Mouse (Mus musculus) stomach, embryonic 16.5 days (tissue): ENCODE results near the gene Snn. TPM values are rescaled to one million over a fixed set of nuclear protein-coding genes. Genes with fewer than 3 reads are reported as not detected.

Experiments used
- ATAC-seq: fragments of 200-750 bp; cut with Nextera tagmentation; 2 replicates; pipeline ENCODE4 v1.8.0; 2017; ENCODE audit warnings: moderate number of reproducible peaks, moderate TSS enrichment; ENCODE audit not compliant: insufficient read depth, low FRiP score
- H3K27ac ChIP-seq: fragments of 300-500 bp; sonication (generic); 2 replicates; pipeline ENCODE4 v1.5.1; 2014; ENCODE audit warnings: low read length
- H3K27me3 ChIP-seq: fragments of 300-500 bp; sonication (generic); 2 replicates; pipeline ENCODE4 v1.6.1; 2014; ENCODE audit warnings: low read length, control low read depth, mixed read lengths; ENCODE audit not compliant: control insufficient read depth, insufficient read depth
- H3K36me3 ChIP-seq: fragments of 300-500 bp; sonication (generic); 2 replicates; pipeline ENCODE4 v1.6.1; 2014; ENCODE audit warnings: low read length; ENCODE audit not compliant: control insufficient read depth, insufficient read depth
- H3K4me1 ChIP-seq: fragments of 300-500 bp; sonication (generic); 2 replicates; pipeline ENCODE4 v1.6.1; 2014; ENCODE audit warnings: low read length, control low read depth, mixed read lengths; ENCODE audit not compliant: control insufficient read depth, insufficient read depth
- H3K4me2 ChIP-seq: fragments of 300-500 bp; sonication (generic); 2 replicates; pipeline ENCODE4 v1.6.1; 2014; ENCODE audit warnings: low read depth, low read length, mixed read lengths
- H3K4me3 ChIP-seq: fragments of 300-500 bp; sonication (generic); replicated peaks from 2 replicates; pipeline ENCODE4 v1.5.1; 2014; ENCODE audit warnings: mild to moderate bottlenecking, low read length
- H3K9ac ChIP-seq: fragments of 300-500 bp; sonication (generic); 2 replicates; pipeline ENCODE4 v1.6.1; 2014; ENCODE audit warnings: low read length
- H3K9me3 ChIP-seq: fragments of 300-500 bp; sonication (generic); replicated peaks from 2 replicates; pipeline ENCODE4 v1.6.1; 2016; ENCODE audit warnings: low read length, control low read depth; ENCODE audit not compliant: control insufficient read depth
- WGBS: fragments of 180-500 bp; shearing (Covaris S2); extraction: QIAGEN DNeasy Blood & Tissue Kit; methylation state at CpG from one replicate; pipeline ENCODE4 v1.1.7; 2014; 5-methylcytosine and 5-hydroxymethylcytosine counted together
- polyA plus RNA-seq: library from polyadenylated mRNA; unstranded; fragments of >200 nt; fragmentation: Nextera tagmentation; extraction: Ambion mirVana; gene quantifications from 2 replicates; pipeline ENCODE4 v1.2.1, GENCODE M21; 2015

Gene Snn
- polyA plus RNA-seq, 1 experiment from 2014 or later, result 23.6 TPM

GRCm38 (mm10) chr16:11086856-11087588 is 26.3 kb downstream of the Snn start:
- H3K27ac ChIP-seq, result no peak overlapping the region
- WGBS, result 89% methylated on average over 5 of the region's 5 CpGs

DNA sequence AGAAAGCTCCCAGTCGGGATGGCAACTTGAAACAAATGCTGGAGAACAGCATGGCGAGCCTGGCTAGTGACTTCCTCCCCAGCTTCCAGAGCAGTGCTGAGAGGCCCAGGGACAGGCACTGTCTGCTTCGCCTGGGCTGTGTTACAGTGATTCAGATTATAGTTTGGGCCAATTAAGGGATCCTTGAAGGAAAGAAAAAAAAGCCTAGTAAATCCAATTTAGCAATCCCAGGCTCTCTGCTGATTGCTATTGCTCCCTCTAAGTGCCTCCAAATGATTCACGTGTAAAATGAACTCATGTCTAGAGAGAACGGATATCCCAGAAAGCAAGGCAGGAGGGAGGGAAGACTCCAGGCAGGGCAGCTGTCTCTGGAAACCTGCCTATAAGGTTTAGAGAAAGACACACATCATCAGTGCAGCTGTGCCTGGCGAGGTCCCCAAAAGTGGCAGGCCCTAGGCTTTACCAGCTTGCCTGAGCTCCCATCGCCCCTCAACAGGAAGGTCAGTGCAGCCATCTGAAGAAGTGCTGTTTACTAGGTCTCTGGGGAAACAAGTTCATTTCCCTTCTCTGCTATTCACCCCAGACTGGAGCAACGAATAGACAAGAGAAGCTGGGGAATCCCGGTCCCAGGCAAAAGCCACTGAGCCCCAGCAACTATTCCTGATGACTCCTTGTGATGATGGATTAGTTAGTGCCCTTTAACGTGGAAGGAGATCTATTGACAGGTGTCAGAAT is 30.3 kb downstream of the Snn start:
- Histone ChIP-seq H3K4me3 (no peak overlapping the region), H3K36me3 (peaks cover 24% of the 10 kb centered on the region; the same call in 1 of the 2 replicates), H3K27ac (no peak overlapping the region), H3K9me3 (no peaks in the 10 kb centered on the region), H3K9ac (no peak overlapping the region), H3K4me2 (no peak overlapping the region), H3K4me1 (no peaks in the 10 kb centered on the region), H3K27me3 (no peaks in the 10 kb centered on the region)
- WGBS, result 83% methylated on average over 10 of the region's 10 CpGs
- no peak for ATAC-seq

More at GRCm38 (mm10) chr16:11086856-11087588, 26.3 kb downstream of the Snn start:
- no peak overlapping the region for H3K4me3 ChIP-seq
- H3K4me1 ChIP-seq, result no peaks in the 10 kb centered on the region
- no peaks in the 10 kb centered on the region for H3K9me3 ChIP-seq
- H3K9ac ChIP-seq, result no peak overlapping the region
- no peaks in the 10 kb centered on the region for H3K27me3 ChIP-seq
- H3K36me3 ChIP-seq, result peaks cover 35% of the 10 kb centered on the region
- no peak for ATAC-seq
- no peak overlapping the region for H3K4me2 ChIP-seq

- 70% methylated on average over 4 of the region's 4 CpGs for WGBS
- Histone ChIP-seq H3K4me1 (no peaks in the 10 kb centered on the region), H3K9me3 (no peaks in the 10 kb centered on the region), H3K4me2 (no peak overlapping the region), H3K27ac (no peak overlapping the region), H3K27me3 (no peaks in the 10 kb centered on the region), H3K4me3 (no peak overlapping the region), H3K9ac (no peak overlapping the region), H3K36me3 (peaks cover 24% of the 10 kb centered on the region; the same call in 1 of the 2 replicates)
- ATAC-seq, result no peak
These were observed 31.3 kb downstream of the Snn start for GRCm38 (mm10) chr16:11092061-11092460.

- H3K9me3 ChIP-seq, result no peaks in the 10 kb centered on the region
- no peaks in the 10 kb centered on the region for H3K4me1 ChIP-seq
- no peaks in the 10 kb centered on the region for H3K27me3 ChIP-seq
- no peak overlapping the region for H3K4me3 ChIP-seq
- H3K4me2 ChIP-seq, result no peak overlapping the region
- WGBS, result 65% methylated on average over 3 of the region's 3 CpGs
- H3K27ac ChIP-seq, result no peak overlapping the region
- ATAC-seq, result no peak
- H3K9ac ChIP-seq, result no peak overlapping the region
- H3K36me3 ChIP-seq, result peaks cover 23% of the 10 kb centered on the region; the same call in 1 of the 2 replicates
These were observed 31.8 kb downstream of the Snn start for GRCm38 (mm10) chr16:11092523-11092922.

DNA sequence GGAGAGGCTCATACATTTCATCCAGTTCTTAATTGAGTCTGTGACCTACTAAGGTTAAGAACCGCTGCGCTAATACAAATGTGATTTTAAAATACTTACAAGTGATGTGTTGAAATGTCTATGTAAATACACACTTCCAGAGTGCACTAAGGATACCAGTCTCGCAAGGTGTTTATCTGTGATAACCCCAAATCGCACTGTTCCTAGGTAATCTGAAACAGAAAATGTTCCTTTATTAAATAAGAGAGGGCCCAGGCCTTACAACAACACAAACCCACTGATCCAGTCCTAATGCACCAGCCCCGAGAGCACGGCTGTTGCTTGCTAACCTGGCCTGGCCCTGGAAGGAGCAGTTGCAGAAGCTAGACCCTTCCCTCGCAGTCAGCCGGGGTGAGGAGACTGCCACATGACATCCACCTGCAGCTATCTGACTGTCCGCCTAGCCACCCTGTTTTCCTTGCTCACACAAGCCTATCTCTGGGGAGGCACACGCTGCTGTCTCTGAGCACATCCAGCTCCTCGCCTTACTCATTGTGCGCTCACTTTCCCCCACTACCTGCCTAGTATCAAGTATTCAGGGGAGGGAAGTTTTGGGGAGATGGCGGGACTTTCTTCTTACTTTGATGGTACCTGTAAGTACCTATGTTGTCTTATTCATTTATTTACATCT is 33.1 kb downstream of the Snn start:
- no peak overlapping the region for H3K4me3 ChIP-seq
- WGBS, result 87% methylated on average over 13 of the region's 13 CpGs
- H3K9me3 ChIP-seq, result no peaks in the 10 kb centered on the region
- no peak overlapping the region for H3K4me2 ChIP-seq
- H3K27ac ChIP-seq, result no peak overlapping the region
- 0 out of 2 replicates have a peak, but pooled peaks cover 12% of the 10 kb centered on the region for H3K36me3 ChIP-seq
- no peak for ATAC-seq
- no peaks in the 10 kb centered on the region for H3K4me1 ChIP-seq
- H3K27me3 ChIP-seq, result no peaks in the 10 kb centered on the region
- H3K9ac ChIP-seq, result no peak overlapping the region

DNA sequence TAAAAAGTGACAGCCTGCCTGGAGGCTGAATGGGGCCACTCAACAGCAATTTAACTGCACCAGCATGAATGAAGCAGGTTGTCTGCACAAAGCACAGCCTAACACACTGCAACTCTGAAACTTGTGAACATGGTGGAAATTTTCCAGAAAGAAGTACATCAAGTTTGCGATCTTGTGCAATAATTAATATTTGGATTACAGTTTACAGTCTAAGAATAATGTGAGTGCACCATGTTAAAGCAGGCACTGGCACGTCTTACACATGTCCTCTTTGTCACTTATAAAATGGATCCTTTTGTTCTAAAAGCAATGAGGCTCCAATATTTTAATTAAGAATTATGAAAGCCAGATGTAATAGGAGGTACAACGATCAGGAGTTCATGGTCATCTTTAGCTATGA is 36.6 kb downstream of the Snn start:
- Histone ChIP-seq H3K27ac (no peak overlapping the region), H3K4me1 (no peaks in the 10 kb centered on the region), H3K9ac (no peak overlapping the region), H3K27me3 (no peaks in the 10 kb centered on the region), H3K4me2 (no peak overlapping the region), H3K9me3 (no peaks in the 10 kb centered on the region), H3K4me3 (no peak overlapping the region), H3K36me3 (no peaks in the 10 kb centered on the region; the same call in 1 of the 2 replicates)
- 88% methylated on average over 3 of the region's 3 CpGs for WGBS
- no peak for ATAC-seq

GRCm38 (mm10) chr16:11104905-11105304 is 44.2 kb downstream of the Snn start:
- Histone ChIP-seq H3K4me2 (no peak overlapping the region), H3K27ac (no peak overlapping the region), H3K27me3 (no peaks in the 10 kb centered on the region), H3K9me3 (no peaks in the 10 kb centered on the region), H3K4me1 (no peaks in the 10 kb centered on the region), H3K4me3 (no peak overlapping the region), H3K36me3 (peaks cover 13% of the 10 kb centered on the region), H3K9ac (no peak overlapping the region)
- 100% methylated on average over 1 of the region's 1 CpGs for WGBS
- no peak for ATAC-seq

GRCm38 (mm10) chr16:11109198-11109740 is 48.5 kb downstream of the Snn start:
- Histone ChIP-seq H3K4me3 (no peak overlapping the region), H3K4me2 (no peak overlapping the region), H3K27me3 (no peaks in the 10 kb centered on the region), H3K36me3 (peaks cover 8% of the 10 kb centered on the region; the same call in 1 of the 2 replicates), H3K4me1 (no peaks in the 10 kb centered on the region), H3K9ac (no peak overlapping the region), H3K27ac (no peak overlapping the region), H3K9me3 (no peaks in the 10 kb centered on the region)
- WGBS, result 56% methylated on average over 4 of the region's 4 CpGs
- no peak for ATAC-seq
